Mouse (Mus musculus) kidney, adult 10 weeks (tissue): ENCODE data around the gene Prdx3. TPM values are rescaled to one million over a fixed set of nuclear protein-coding genes. Genes with fewer than 3 reads are reported as not detected.

ENCODE experiments used
- polyA plus RNA-seq: library from polyadenylated mRNA; stranded (reverse); fragments of 350-450 nt; fragmentation: Illumina TruSeq; extraction: RNeasy Lipid Tissue Mini Kit (QIAGEN cat#74804); gene quantifications from one replicate; pipeline ENCODE4 v1.2.3, GENCODE M21; 2014; ENCODE audit warnings: low read depth, low replicate concordance

Prdx3 gene
- 328 TPM for polyA plus RNA-seq

GRCm38 (mm10) chr19:60874064-60874694 is at the start of gene Prdx3:
Gene Prdx3, minus strand, starts transcription at chr19:60874556.

GRCm38 (mm10) chr19:60889714-60890315 is 15.5 kb upstream of the Prdx3 start, which contains the start of gene Grk5:
Gene Grk5, plus strand, starts transcription at chr19:60889749.

GRCm38 (mm10) chr19:60860868-60861700 is 13.3 kb downstream of the Prdx3 start, which contains the start of gene Sfxn4:
Gene Sfxn4, minus strand, starts transcription at chr19:60861479.

Other genes starting within 250 kb of the Prdx3 start
- gene Nanos1, start 118.6 kb downstream of the Prdx3 start, polyA plus RNA-seq = 0.24 TPM
- gene Eif3a, start 83.9 kb downstream of the Prdx3 start, polyA plus RNA-seq = 164 TPM
- gene Fam45a, start 63.0 kb downstream of the Prdx3 start, polyA plus RNA-seq = 96.2 TPM
- 13.9 TPM for gene Sfxn4, start 13.1 kb downstream of the Prdx3 start, polyA plus RNA-seq
- gene Grk5, start 15.2 kb upstream of the Prdx3 start, polyA plus RNA-seq = 11.5 TPM